Mouse (Mus musculus): ENCODE data around the gene Tmem95. TPM values are rescaled to one million over a fixed set of nuclear protein-coding genes. Genes with fewer than 3 reads are reported as not detected.
"Not testable (repeated sequence)": the region's sequence is repeated elsewhere in the genome, so short reads cannot be mapped to it uniquely, and the experiment has no call there.

The Tmem95 gene
- polyA plus RNA-seq, 1 experiment, result not detected

- H3K4me3 ChIP-seq (replicated peaks; ENCODE audit: control insufficient read depth, low read depth, low read length), result peak overlapping the region; percentile 86
- H3K4me1 ChIP-seq (ENCODE audit: control insufficient read depth, insufficient read depth, low read length), result no peaks in the 10 kb centered on the region; the same call in 1 of the 2 replicates
- H3K27ac ChIP-seq (ENCODE audit: control insufficient read depth, insufficient read depth, low read depth, low read length, poor library complexity), result no peak overlapping the region
- no peak for TF ChIP-seq CTCF (IDR thresholded peaks at IDR 0.05; ENCODE audit: control insufficient read depth, insufficient read depth, low read length)
- no peak for TF ChIP-seq POLR2A (IDR thresholded peaks at IDR 0.05; ENCODE audit: borderline replicate concordance, control insufficient read depth, low read depth, low read length)
- WGBS, result 26% methylated on average over 9 of the region's 9 CpGs
Observed at GRCm38 (mm10) chr11:69919053-69919452, 41.2 kb upstream of the Tmem95 start.

GRCm38 (mm10) chr11:69918118-69918517 lies 40.3 kb upstream of the Tmem95 start:
- peaks cover 2% of the 10 kb centered on the region for H3K4me1 ChIP-seq (ENCODE audit: control insufficient read depth, insufficient read depth, low read length)
- TF ChIP-seq CTCF (IDR thresholded peaks at IDR 0.05; ENCODE audit: control insufficient read depth, insufficient read depth, low read length) (no peak), POLR2A (IDR thresholded peaks at IDR 0.05; ENCODE audit: borderline replicate concordance, control insufficient read depth, low read depth, low read length) (no peak)
- WGBS, result 66% methylated on average over 5 of the region's 5 CpGs
- no peak overlapping the region for H3K27ac ChIP-seq (ENCODE audit: control insufficient read depth, insufficient read depth, low read depth, low read length, poor library complexity)
- H3K4me3 ChIP-seq (replicated peaks; ENCODE audit: control insufficient read depth, low read depth, low read length), result no peak overlapping the region

GRCm38 (mm10) chr11:69917379-69917948 lies 39.6 kb upstream of the Tmem95 start:
- peaks cover 3% of the 10 kb centered on the region for H3K4me1 ChIP-seq (ENCODE audit: control insufficient read depth, insufficient read depth, low read length)
- WGBS, result 71% methylated on average over 8 of the region's 8 CpGs
- TF ChIP-seq CTCF (IDR thresholded peaks at IDR 0.05; ENCODE audit: control insufficient read depth, insufficient read depth, low read length), result no peak
- no peak for TF ChIP-seq POLR2A (IDR thresholded peaks at IDR 0.05; ENCODE audit: borderline replicate concordance, control insufficient read depth, low read depth, low read length)
- no peak overlapping the region for H3K27ac ChIP-seq (ENCODE audit: control insufficient read depth, insufficient read depth, low read depth, low read length, poor library complexity)
- no peak overlapping the region for H3K4me3 ChIP-seq (replicated peaks; ENCODE audit: control insufficient read depth, low read depth, low read length)

GRCm38 (mm10) chr11:69916652-69917378 lies 39.0 kb upstream of the Tmem95 start:
- not testable (repeated sequence) for H3K4me1 ChIP-seq (ENCODE audit: control insufficient read depth, insufficient read depth, low read length); H3K4me3 ChIP-seq (replicated peaks; ENCODE audit: control insufficient read depth, low read depth, low read length)
- H3K27ac ChIP-seq (ENCODE audit: control insufficient read depth, insufficient read depth, low read depth, low read length, poor library complexity), result peak overlapping the region; percentile 25; the same call in 1 of the 2 replicates
- 48% methylated on average over 7 of the region's 7 CpGs for WGBS

DNA sequence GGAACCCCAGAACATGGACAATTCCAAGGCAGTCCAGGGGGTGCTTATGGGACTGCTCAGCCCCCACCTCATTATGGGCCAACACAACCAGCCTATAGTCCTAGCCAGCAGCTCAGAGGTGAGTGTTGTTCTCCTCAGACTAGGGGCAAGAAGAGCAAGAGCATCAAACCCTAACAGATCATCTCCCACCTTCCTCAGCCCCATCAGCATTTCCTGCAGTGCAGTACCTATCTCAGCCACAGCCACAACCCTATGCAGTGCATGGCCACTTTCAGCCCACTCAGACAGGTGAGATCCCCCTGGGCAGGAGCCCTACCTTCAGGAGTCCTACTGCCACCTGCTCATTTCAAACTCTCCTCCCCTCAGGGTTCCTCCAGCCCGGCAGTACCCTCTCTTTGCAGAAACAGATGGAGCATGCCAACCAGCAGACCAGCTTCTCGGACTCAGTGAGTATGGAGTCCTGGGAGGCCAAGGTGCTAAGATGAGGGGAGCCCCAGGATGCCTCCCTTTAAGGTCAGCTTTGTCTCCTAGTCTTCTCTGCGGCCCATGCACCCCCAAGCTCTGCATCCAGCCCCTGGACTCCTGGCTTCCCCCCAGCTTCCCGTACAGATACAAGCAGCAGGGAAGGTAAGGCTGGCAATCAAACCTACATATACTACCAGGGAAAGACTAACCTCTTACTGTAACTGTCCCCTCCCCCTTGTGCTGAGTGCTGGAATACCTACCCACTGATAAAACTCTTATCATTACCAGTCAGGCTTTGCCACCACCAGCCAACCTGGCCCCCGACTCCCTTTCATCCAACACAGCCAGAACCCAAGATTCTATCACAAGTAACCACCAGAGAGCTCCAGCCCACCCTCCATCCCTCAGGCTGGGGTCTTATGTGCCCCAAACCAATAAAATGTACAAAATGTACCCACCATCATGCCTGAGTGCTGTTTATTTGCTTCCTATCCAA lies 38.1 kb upstream of the Tmem95 start:
- Histone ChIP-seq H3K4me3 (replicated peaks; ENCODE audit: control insufficient read depth, low read depth, low read length) (peak overlapping the region; percentile 48), H3K4me1 (ENCODE audit: control insufficient read depth, insufficient read depth, low read length) (peaks cover 3% of the 10 kb centered on the region), H3K27ac (ENCODE audit: control insufficient read depth, insufficient read depth, low read depth, low read length, poor library complexity) (peak overlapping the region; percentile 64)
- WGBS, result 52% methylated on average over 5 of the region's 5 CpGs
- TF ChIP-seq CTCF (IDR thresholded peaks at IDR 0.05; ENCODE audit: control insufficient read depth, insufficient read depth, low read length), result no peak
- TF ChIP-seq POLR2A (IDR thresholded peaks at IDR 0.05; ENCODE audit: borderline replicate concordance, control insufficient read depth, low read depth, low read length), result no peak

DNA sequence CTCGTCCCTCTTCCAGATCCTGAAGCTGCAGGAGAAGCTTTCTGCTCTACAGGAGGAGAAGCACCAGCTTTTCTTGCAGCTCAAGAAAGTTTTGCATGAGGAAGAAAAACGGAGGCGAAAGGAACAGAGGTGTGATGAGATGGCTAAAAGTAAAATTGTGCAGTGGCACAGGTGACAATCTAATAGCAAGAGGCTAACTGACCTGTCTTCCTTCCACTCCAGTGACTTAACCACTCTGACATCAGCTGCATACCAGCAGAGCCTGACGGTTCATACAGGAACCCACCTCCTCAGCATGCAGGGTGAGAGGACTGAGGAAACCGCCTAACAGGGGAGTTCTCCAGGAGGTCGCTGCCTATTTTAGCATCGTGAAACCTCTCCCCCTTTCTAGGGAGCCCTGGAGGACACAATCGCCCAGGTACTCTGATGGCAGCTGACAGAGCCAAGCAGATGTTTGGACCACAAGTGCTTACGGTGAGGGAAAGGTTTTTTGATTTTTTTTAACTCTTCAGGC lies 37.2 kb upstream of the Tmem95 start:
- no peak for TF ChIP-seq POLR2A (IDR thresholded peaks at IDR 0.05; ENCODE audit: borderline replicate concordance, control insufficient read depth, low read depth, low read length)
- TF ChIP-seq CTCF (IDR thresholded peaks at IDR 0.05; ENCODE audit: control insufficient read depth, insufficient read depth, low read length), result no peak
- WGBS, result 36% methylated on average over 9 of the region's 9 CpGs
- Histone ChIP-seq H3K27ac (ENCODE audit: control insufficient read depth, insufficient read depth, low read depth, low read length, poor library complexity) (no peak overlapping the region), H3K4me3 (replicated peaks; ENCODE audit: control insufficient read depth, low read depth, low read length) (peak overlapping the region; percentile 92), H3K4me1 (ENCODE audit: control insufficient read depth, insufficient read depth, low read length) (peaks cover 3% of the 10 kb centered on the region)

DNA sequence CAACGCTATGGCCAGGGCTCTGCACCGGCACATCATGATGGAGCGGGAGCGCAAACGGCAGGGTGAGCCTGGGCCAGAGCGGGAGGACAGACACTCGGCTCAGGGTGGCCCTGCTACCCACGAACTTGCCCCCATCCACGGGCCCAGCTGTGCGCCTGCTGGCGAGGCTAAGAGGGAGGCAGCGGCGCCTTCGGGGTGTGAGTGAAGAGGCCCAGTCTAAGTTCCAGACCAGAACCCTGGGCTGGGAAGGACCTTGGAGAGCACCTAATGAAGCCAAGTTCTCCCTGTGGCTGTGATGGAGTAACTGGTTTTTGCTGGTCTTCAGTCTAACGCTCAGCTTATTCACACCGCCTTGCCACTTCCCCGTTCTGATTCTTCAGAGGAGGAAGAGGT lies 36.5 kb upstream of the Tmem95 start:
- TF ChIP-seq CTCF (IDR thresholded peaks at IDR 0.05; ENCODE audit: control insufficient read depth, insufficient read depth, low read length) (no peak), POLR2A (IDR thresholded peaks at IDR 0.05; ENCODE audit: borderline replicate concordance, control insufficient read depth, low read depth, low read length) (no peak)
- H3K4me3 ChIP-seq (replicated peaks; ENCODE audit: control insufficient read depth, low read depth, low read length), result peak overlapping the region; percentile 92
- peak overlapping the region; percentile 90 for H3K27ac ChIP-seq (ENCODE audit: control insufficient read depth, insufficient read depth, low read depth, low read length, poor library complexity)
- peaks cover 3% of the 10 kb centered on the region for H3K4me1 ChIP-seq (ENCODE audit: control insufficient read depth, insufficient read depth, low read length)
- 0% methylated on average over 17 of the region's 17 CpGs for WGBS
